Mouse (Mus musculus) frontal cortex, adult (tissue): ENCODE results near the gene Mgat5.

ENCODE experiments used
- ATAC-seq: cut with Nextera tagmentation; 2 replicates; pipeline ENCODE4 v1.9.2; 2017; ENCODE audit warnings: mild to moderate bottlenecking, moderate library complexity, mixed read lengths; ENCODE audit not compliant: low TSS enrichment

Mgat5 gene

GRCm38 (mm10) chr1:127217665-127218064, 12.8 kb downstream of the Mgat5 start:
- no peak for ATAC-seq

DNA sequence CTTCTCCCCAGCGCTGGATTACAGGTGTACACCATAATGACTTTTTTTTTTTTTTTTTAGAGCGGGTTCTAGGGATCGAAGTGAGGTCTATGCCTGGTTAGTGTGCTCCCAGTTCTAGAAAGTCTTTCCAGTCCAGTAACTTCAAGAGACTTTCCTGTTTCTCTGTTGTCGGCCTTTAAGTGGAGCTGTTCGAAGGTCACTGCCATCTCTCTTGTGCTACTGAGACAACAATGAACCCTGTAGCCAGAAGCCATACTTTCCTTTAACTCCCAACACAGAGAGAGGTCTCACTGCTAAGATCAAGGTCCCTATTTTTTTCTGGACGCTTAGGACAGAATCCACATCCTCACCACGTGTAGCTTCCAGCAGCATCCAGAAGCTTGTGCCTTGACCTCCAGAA, 13.4 kb downstream of the Mgat5 start:
- ATAC-seq = no peak

GRCm38 (mm10) chr1:127219161-127219560, 14.3 kb downstream of the Mgat5 start:
- no peak for ATAC-seq

DNA sequence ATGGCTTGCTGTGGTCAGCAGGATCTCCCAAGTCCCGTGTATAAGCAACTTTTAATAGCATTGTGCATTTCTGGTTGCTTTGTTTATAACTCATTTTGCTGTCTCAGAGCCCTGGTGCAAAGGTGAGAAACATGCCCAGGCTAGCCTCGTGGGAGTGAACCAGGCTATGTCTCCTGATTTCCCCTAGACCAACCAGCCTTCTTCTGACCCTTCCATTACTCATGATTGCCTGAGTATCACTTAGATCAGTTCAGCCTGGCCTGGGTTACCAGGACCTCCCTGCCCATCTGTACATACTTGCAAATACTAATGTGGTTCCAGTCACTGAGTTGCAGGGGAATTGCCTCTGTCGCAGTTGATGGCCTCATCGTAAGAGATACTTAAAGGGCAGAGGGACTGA, 14.8 kb downstream of the Mgat5 start:
- no peak for ATAC-seq

DNA sequence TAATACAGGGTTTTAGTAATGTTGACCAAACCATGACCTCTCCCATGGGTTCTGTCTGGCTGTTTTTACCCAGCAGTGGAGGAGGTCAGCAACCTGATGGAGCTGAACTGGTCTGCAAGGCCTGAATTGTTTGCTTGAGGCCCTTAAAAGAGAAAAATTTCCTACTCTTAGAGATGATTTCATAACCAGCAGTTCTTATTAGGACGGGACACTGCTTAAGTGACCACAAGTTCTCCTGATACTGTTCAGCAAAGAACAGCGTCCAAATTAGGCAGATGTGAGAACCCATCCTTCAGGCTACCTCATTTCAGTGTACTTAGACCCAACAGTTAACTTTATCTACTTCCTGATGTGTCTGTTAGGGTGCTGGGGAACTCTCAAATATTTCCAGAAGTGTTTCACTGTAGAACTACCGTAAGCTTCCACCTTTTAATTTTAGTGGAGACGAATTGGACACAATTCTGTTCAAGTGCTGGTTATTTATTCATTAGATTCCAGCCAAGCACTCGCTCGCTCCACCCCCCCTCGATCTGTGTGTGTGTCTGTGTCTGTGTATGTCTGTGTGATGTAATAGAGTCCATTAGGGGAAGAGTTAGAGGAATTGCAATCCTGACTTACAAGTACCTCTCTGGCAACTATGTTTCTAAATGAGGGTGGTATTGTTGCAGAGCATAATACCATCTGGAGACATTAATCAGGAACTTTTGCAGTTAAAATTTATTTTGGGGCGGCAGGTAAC, 17.4 kb downstream of the Mgat5 start:
- ATAC-seq = no peak

GRCm38 (mm10) chr1:127225060-127225459, 20.2 kb downstream of the Mgat5 start:
- no peak for ATAC-seq

DNA sequence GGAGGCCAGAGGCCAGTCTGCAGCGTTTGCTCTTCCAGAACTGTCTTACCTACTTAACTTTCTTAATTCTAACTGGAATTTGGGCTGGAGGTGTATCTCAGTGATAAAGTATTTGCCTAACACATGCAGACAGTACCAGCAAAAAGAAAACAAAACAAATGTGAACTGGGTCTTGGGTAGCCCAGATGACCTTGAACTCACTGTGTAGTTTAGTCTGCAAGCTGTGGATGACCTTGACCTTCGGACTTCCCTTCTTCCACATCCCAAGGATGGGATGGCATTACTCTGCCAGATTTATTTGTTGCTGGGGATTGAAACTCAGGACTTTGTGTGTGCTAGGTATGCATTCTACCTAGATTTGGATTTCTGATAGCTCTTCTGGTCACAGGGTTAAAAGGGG, 24.2 kb downstream of the Mgat5 start:
- no peak for ATAC-seq

DNA sequence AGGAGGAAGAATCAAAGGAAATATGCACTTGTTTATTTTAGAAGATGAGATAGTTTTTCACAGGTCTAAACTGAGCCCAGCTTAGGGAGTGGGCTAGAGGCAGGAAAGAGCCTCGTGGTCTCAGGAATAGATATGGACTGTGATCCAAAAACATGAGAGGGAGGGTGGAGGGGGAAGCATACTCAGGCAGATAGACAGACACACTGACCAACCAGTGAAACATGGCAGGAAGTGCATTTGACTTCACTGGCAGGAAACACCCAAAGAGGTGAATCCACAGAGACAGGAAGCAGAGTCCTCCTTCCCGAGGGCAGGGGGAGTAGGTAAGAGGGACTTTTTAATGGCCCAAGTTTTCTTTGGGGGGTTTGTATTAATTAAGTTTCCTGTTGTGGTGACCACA, 25.7 kb downstream of the Mgat5 start:
- no peak for ATAC-seq

DNA sequence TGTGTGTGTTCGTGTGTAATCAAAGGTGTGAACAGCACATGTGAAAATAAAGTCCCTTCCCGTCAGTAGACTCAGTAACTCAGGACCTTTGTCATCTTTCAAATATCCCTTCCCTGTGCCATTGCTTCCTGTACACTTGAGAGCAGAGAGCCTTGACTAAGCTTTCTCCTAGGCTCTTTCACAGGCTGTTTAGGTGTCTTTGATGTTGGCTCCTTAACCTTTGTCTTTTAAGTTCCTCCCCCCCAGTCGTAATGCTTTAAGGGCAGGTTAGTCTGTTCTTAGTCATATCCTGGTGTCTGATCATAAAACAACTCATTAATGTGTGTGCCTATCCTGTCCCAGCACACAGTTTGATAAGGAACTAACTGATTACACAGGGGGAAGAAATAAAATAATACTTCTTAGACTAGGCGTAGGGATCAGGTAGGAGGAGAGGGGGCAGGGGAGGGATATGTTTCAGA, 28.4 kb downstream of the Mgat5 start:
- no peak for ATAC-seq

DNA sequence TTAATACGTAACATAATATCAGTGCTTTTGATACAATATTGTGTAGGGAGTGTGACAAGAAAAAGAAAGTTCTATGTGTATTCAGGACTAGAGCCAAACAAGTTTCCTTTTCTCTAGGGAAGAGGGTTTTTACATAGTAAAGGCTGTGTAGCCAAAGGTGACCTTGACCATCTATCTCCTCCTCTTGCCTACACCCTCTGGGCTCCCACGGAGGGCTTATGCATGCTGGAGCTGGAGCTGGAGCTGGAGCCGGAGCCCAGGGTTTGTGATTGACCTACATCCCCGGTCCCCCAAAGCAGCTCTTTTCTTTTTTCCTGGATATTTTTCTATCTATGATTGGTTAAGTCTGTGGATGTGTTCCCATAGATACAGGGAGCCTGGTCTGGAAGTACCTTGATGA, 30.3 kb downstream of the Mgat5 start:
- no peak for ATAC-seq

GRCm38 (mm10) chr1:127236396-127236795, 31.6 kb downstream of the Mgat5 start:
- no peak for ATAC-seq

DNA sequence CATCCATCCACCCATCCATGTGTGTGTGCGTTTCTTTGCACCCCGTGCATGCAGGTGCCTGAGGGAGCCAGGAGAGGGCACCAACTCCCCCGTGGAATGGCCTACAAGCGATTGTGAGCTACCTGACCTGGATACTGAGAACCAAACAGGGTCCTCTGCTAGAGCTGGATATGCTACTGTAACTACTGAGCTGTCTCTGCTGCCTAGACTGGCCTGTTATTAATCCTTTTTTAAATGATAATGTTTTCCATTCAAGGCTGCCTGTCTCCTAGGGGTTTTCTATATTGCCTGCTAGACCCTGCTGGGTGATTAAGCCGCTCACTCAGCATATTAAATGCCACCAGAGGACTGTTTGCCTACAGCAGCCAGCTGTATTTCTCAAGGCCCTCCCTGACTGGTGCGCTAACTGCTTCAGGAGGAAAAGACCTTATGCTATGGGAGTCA, 34.1 kb downstream of the Mgat5 start:
- no peak for ATAC-seq

DNA sequence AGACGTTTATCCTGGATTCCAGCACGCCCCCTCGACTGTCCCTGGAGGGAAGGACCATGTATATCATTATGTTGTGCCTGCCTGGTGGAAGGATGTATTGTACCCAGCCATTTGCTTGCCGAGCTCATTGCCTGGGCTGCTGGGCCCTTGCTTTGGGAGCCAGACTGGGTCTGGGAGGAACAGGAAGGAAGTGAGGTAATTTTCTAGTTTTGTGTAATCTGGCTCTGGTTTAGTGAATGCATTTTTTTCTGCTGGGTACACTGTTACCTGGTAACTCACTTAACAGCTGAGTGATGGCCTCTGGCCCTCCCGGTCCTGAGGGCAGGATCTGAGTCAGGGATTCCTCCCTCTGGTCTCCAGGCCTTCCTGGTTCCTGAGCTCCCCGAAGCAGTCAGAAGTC, 35.1 kb downstream of the Mgat5 start:
- ATAC-seq = peak; percentile 26

GRCm38 (mm10) chr1:127242151-127242887, 37.5 kb downstream of the Mgat5 start:
- no peak for ATAC-seq

DNA sequence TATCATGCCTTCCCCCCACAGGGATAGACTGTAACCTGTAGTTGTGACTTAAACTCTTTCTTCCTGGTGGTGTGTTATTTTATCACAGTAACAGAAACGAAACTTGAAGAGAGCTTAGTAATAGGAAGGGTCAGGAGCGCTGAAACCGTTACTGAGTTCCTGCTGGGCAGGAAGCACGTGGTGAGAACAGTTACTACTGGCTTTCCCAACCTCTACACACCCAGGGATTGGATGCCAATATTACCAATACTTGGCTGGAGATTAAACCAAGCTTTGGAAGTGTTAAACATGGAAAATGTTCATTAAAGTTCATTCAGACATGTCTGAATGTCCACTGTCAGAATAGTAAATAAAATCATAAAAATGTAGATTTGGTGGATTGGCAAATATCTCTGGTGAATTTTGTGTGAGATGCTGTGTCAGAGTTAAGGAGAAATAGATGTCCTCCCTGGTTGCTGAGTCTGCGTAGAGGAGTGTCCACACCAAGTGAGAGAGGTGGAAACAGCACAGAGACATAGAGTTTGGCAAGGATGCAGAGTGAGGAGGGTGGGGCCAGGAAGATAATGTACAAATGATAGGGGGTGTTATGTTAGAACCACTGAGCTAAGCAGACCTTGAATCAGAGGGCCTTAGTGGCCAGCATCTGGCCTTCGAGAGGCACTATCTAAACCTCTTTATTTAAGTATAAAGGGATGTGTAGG, 38.2 kb downstream of the Mgat5 start:
- ATAC-seq = no peak

DNA sequence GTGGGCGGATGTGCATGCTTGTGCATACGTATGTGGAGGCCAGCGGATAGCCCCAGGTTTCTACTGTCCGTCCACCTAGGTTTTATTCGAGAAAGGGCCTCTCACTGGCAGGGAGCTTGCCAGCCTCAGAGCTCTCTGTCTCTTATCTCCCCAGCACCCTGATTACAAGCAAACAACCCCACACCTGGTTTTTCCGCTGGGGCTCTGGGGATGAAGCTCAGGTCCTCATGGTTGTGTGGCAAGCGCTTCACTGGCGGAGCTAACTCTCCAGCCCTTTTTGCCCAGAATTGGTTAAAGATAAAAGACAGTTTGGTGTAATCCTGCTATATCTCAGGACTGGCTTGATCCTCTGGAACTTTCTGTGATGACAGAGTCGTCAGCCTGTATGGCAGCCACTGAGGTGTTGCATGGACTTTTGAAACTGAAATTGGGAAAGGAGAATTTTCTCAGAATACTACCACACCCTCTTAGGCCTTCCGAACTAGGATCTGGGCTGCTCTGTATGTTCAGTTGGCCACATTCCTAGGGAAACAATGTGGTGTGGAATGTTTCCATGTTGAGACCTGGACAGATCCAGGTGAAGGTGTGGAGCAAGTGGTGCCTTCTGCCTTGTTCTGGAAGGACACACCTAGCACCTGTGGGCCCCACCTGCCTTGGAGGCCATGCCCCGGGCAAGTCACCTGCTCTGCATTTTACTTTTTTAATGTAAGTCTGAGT, 39.4 kb downstream of the Mgat5 start:
- no peak for ATAC-seq

- peak; percentile 84 for ATAC-seq
These were observed 41.3 kb downstream of the Mgat5 start for GRCm38 (mm10) chr1:127246158-127246557.

- ATAC-seq = no peak
These were observed 43.6 kb downstream of the Mgat5 start for GRCm38 (mm10) chr1:127248433-127248832.

GRCm38 (mm10) chr1:127249621-127250020, 44.8 kb downstream of the Mgat5 start:
- ATAC-seq = no peak

DNA sequence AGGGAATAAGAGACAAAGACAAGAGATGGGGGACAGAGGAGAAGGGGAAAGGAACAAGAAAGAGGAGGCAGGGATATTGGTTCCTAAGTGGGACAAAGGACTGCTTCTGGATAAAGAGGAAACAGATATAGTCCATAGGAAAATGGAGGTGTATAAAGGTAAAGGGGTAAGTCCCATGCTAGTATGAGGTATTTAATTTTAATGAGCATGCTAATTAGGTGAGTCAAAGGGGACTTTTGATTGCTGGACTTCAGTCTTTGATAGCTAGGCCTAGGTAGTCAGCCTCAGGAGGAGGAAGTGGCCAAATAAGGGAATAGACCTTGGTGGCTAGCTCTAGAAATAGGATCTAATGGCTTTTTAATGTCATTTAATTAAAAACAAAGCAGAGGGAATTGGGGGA, 45.5 kb downstream of the Mgat5 start:
- ATAC-seq = no peak

- ATAC-seq = peak; percentile 81
These were observed 46.9 kb downstream of the Mgat5 start for GRCm38 (mm10) chr1:127251751-127252150.

DNA sequence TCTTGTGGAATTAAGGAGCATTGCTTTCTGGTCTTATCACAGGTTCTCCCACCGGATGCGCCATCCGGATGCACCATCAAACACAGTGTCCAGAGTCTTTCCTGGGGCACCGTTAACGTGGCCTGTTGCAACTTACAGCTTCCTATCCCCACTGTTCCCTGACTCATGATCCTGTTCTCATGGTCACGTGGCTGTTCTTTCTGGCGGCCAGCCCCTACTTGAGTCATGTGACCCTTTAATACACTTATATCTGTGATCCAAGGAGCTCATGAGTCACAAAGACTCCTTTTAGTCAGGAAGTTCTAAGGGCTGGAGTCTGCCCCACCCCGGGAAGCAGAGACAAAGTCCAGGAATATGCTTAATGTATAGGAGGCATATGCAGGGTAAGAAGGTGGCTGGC, 52.2 kb downstream of the Mgat5 start:
- no peak for ATAC-seq
